Mouse (Mus musculus): ENCODE data around the gene Ruvbl1.

DNA sequence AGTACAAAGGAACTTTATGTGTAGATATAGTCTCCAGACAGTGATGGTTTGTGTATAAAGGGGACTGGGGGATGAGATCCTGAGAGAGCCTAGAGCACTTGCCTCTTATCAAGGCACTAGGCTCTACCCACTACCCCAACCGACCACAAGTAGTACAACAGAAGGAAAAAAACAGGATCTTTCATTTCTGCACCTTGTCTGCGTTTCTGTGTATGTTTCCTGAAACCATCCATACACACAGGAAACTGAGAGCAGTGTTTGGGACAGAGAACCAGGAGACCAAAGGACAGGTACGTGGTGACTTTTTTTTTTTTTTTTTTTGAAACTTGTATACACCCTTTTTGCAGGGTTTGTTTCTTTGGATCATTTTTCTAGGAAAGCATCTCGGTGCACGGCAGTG is 19.5 kb upstream of the Ruvbl1 start:
- TF ChIP-seq EP300 (IDR thresholded peaks at IDR 0.05; ENCODE audit: low read depth) (no peak), CTCF (IDR thresholded peaks at IDR 0.05; ENCODE audit: low read depth) (no peak)

Measured in liver, embryonic 14.5 days (tissue).